Mouse (Mus musculus) bone marrow, adult 2 months (tissue): ENCODE results near the gene Ltb.

Source experiments
- CTCF ChIP-seq: fragments of 200-500 bp; IDR thresholded peaks from 2 replicates; pipeline ENCODE4 v1.5.1; 2011; ENCODE audit warnings: low read length, control low read depth; ENCODE audit not compliant: control insufficient read depth, insufficient read depth
- POLR2A ChIP-seq: fragments of 200-500 bp; IDR thresholded peaks from 2 replicates; pipeline ENCODE4 v1.6.1; 2011; ENCODE audit warnings: low read depth, mild to moderate bottlenecking, control low read depth, low read length, borderline replicate concordance; ENCODE audit not compliant: control insufficient read depth

DNA sequence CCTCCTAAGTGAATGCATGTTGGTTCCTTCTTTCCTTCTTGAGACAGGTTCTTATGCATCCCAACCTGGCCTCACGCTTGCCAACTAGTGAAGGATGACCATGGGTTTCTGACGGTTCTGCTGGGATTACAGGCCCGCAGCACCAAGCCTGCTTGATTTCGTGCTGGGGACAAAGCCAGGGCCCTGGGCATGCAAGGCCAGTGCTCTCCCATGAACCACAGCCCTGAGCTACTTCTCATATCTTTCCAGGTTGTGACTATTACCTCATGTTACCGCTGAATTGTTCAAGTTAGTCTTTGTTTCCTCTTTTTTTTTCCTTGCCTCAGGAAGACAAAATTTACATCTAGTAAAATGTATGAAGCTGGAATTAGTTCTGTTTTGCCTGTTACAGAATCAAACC, 1.3 kb upstream of the Ltb start:
- TF ChIP-seq POLR2A = no peak
- no peak for TF ChIP-seq CTCF
